Mouse (Mus musculus) forebrain, postnatal 0 days (tissue): ENCODE measurements at regions not wholly inside any gene's neighbourhood (a gene's known extent, or its start where the extent isn't known, plus 50 kb on each side); places are given as distances from the start of the nearest gene placed in this dataset.

ENCODE experiments used
- ATAC-seq: fragments of 200-750 bp; cut with Nextera tagmentation; 2 replicates; pipeline ENCODE4 v1.8.0; 2017; ENCODE audit warnings: mild to moderate bottlenecking, moderate library complexity
- DNase-seq: peaks from one replicate; pipeline ENCODE4 v3.0.0-alpha.2; 2015
- H3K27ac ChIP-seq: fragments of 300-500 bp; sonication (generic); 2 replicates; pipeline ENCODE4 v1.5.1; 2014; ENCODE audit warnings: low read depth, mild to moderate bottlenecking, antibody characterized with exemption, low read length, moderate library complexity, mixed read lengths
- H3K27me3 ChIP-seq: fragments of 300-500 bp; sonication (generic); 2 replicates; pipeline ENCODE4 v1.6.1; 2014; ENCODE audit warnings: mild to moderate bottlenecking, low read length, mixed read lengths; ENCODE audit not compliant: insufficient read depth
- H3K36me3 ChIP-seq: fragments of 300-500 bp; sonication (generic); 2 replicates; pipeline ENCODE4 v1.6.1; 2014; ENCODE audit warnings: mild to moderate bottlenecking, moderate library complexity; ENCODE audit not compliant: insufficient read depth
- H3K4me1 ChIP-seq: fragments of 300-500 bp; sonication (generic); 2 replicates; pipeline ENCODE4 v1.6.1; 2014; ENCODE audit warnings: antibody characterized with exemption; ENCODE audit not compliant: insufficient read depth
- H3K4me2 ChIP-seq: fragments of 300-500 bp; sonication (generic); 2 replicates; pipeline ENCODE4 v1.6.1; 2014; ENCODE audit warnings: low read depth, mild to moderate bottlenecking, moderate library complexity
- H3K4me3 ChIP-seq: fragments of 300-500 bp; sonication (generic); 2 replicates; pipeline ENCODE4 v1.5.1; 2014; ENCODE audit warnings: low read depth, low read length, mixed read lengths
- H3K9ac ChIP-seq: fragments of 300-500 bp; sonication (generic); 2 replicates; pipeline ENCODE4 v1.6.1; 2014; ENCODE audit warnings: mild to moderate bottlenecking
- H3K9me3 ChIP-seq: fragments of 300-500 bp; sonication (generic); 2 replicates; pipeline ENCODE4 v1.6.1; 2016; ENCODE audit warnings: low read length
- CTCF ChIP-seq: sonication (generic); IDR thresholded peaks from 2 replicates; pipeline ENCODE4 v1.5.1; 2016; ENCODE audit warnings: antibody characterized with exemption, control low read depth, low read depth
- WGBS: fragments of 180-500 bp; shearing (Covaris S2); extraction: QIAGEN DNeasy Blood & Tissue Kit; methylation state at CpG from one replicate; pipeline ENCODE4 v1.1.7; 2014; 5-methylcytosine and 5-hydroxymethylcytosine counted together

GRCm38 (mm10) chr6:31095943-31096714 is 137.3 kb upstream of the Klf14 start:
- WGBS, result 22% methylated on average over 21 of the region's 21 CpGs
- Histone ChIP-seq H3K27ac (peak overlapping the region; percentile 75), H3K27me3 (no peaks in the 10 kb centered on the region), H3K4me3 (no peak overlapping the region), H3K4me2 (no peak overlapping the region), H3K9ac (no peak overlapping the region), H3K36me3 (no peaks in the 10 kb centered on the region), H3K9me3 (no peaks in the 10 kb centered on the region), H3K4me1 (peaks cover 9% of the 10 kb centered on the region; the same call in 1 of the 2 replicates)
- DNase-seq (peak; percentile 64), ATAC-seq (peak; percentile 80)
- no peak for TF ChIP-seq CTCF

DNA sequence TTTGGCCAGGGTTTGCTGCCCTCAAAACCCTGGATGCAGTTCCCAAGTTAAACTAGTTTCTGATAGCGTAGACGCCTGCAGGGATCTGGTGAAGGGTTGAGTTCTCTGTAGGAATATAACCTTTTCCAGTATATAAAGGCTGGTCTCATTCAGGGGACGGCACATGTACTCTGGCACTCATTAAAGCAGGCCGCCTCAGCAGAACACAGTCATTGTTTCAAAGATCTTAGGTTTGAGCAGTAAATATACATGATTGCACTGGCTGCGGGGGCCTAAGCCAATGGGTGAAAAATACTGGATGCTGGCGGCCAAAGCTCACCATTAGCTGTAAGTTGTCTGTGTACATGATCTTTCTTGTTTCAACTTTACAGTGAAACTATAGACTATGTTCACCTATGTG is 137.9 kb upstream of the Klf14 start:
- peak overlapping the region; percentile 75 for H3K27ac ChIP-seq
- no peak overlapping the region for H3K4me3 ChIP-seq
- no peak for DNase-seq
- H3K4me1 ChIP-seq, result peaks cover 9% of the 10 kb centered on the region; the same call in 1 of the 2 replicates
- WGBS, result 38% methylated on average over 6 of the region's 6 CpGs
- H3K36me3 ChIP-seq, result no peaks in the 10 kb centered on the region
- H3K27me3 ChIP-seq, result no peaks in the 10 kb centered on the region
- no peak for TF ChIP-seq CTCF
- no peak overlapping the region for H3K9ac ChIP-seq
- no peak overlapping the region for H3K4me2 ChIP-seq
- no peak for ATAC-seq
- no peaks in the 10 kb centered on the region for H3K9me3 ChIP-seq

- Histone ChIP-seq H3K4me2 (no peak overlapping the region), H3K4me1 (peaks cover 9% of the 10 kb centered on the region; the same call in 1 of the 2 replicates), H3K4me3 (no peak overlapping the region), H3K36me3 (no peaks in the 10 kb centered on the region), H3K27me3 (no peaks in the 10 kb centered on the region), H3K9me3 (no peaks in the 10 kb centered on the region), H3K27ac (peak overlapping the region; percentile 75; the same call in 1 of the 2 replicates), H3K9ac (no peak overlapping the region)
- DNase-seq (no peak), ATAC-seq (no peak)
- WGBS, result 67% methylated on average over 9 of the region's 9 CpGs
- TF ChIP-seq CTCF, result no peak
Observed at GRCm38 (mm10) chr6:31097254-31097653, 138.4 kb upstream of the Klf14 start.

DNA sequence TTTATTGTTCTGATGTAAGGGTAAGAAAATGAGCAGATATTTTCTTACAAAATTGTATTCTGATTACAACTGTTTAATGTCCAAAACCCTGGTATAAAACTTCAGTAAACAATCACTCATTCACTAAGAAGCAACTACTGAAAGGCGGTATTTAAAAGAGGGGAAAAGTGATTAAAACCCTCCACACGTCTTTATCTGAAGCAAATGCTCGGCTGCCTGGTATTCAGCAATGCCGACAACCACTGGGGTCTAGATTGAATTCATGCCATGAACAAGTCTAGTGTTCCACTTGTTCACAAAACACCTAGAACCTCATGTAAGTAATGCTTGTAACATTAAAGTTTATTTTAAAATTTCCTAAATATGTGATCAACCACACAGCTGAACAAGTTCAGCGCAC is 139.2 kb upstream of the Klf14 start:
- 28% methylated on average over 5 of the region's 5 CpGs for WGBS
- ATAC-seq, result no peak
- no peak overlapping the region for H3K4me3 ChIP-seq

GRCm38 (mm10) chr6:31100084-31100579 is 141.3 kb upstream of the Klf14 start:
- Histone ChIP-seq H3K4me1 (peaks cover 9% of the 10 kb centered on the region; the same call in 1 of the 2 replicates), H3K27ac (no peak overlapping the region), H3K27me3 (no peaks in the 10 kb centered on the region), H3K36me3 (no peaks in the 10 kb centered on the region), H3K4me3 (no peak overlapping the region), H3K9ac (no peak overlapping the region), H3K4me2 (no peak overlapping the region), H3K9me3 (no peaks in the 10 kb centered on the region)
- ATAC-seq, result no peak
- DNase-seq, result no peak
- no peak for TF ChIP-seq CTCF
- WGBS, result 67% methylated on average over 12 of the region's 12 CpGs

More for the DNA sequence above, 139.2 kb upstream of the Klf14 start:
- Histone ChIP-seq H3K27ac (no peak overlapping the region), H3K4me2 (no peak overlapping the region), H3K9me3 (no peaks in the 10 kb centered on the region), H3K27me3 (no peaks in the 10 kb centered on the region), H3K9ac (no peak overlapping the region), H3K36me3 (no peaks in the 10 kb centered on the region), H3K4me1 (peaks cover 9% of the 10 kb centered on the region; the same call in 1 of the 2 replicates)
- no peak for DNase-seq
- TF ChIP-seq CTCF, result no peak

- ATAC-seq, result no peak
- DNase-seq, result no peak
- Histone ChIP-seq H3K27ac (no peak overlapping the region), H3K9me3 (no peaks in the 10 kb centered on the region), H3K27me3 (no peaks in the 10 kb centered on the region), H3K36me3 (no peaks in the 10 kb centered on the region), H3K4me1 (peaks cover 9% of the 10 kb centered on the region; the same call in 1 of the 2 replicates), H3K4me2 (no peak overlapping the region), H3K9ac (no peak overlapping the region), H3K4me3 (no peak overlapping the region)
- WGBS, result 67% methylated on average over 5 of the region's 5 CpGs
- peak; percentile 46 for TF ChIP-seq CTCF
Observed at GRCm38 (mm10) chr6:31100749-31101148, 141.9 kb upstream of the Klf14 start.

GRCm38 (mm10) chr6:31106144-31106836 is 147.4 kb upstream of the Klf14 start:
- H3K27me3 ChIP-seq, result no peaks in the 10 kb centered on the region
- no peak for ATAC-seq
- 77% methylated on average over 10 of the region's 10 CpGs for WGBS
- DNase-seq, result no peak
- H3K9ac ChIP-seq, result no peak overlapping the region
- peaks cover 7% of the 10 kb centered on the region; the same call in 1 of the 2 replicates for H3K9me3 ChIP-seq
- no peak for TF ChIP-seq CTCF
- no peak overlapping the region for H3K27ac ChIP-seq
- no peak overlapping the region for H3K4me3 ChIP-seq
- H3K4me1 ChIP-seq, result no peaks in the 10 kb centered on the region
- no peaks in the 10 kb centered on the region for H3K36me3 ChIP-seq
- H3K4me2 ChIP-seq, result no peak overlapping the region
